Mouse (Mus musculus) lung, adult 2 months (tissue): ENCODE results near the gene Gzme.

Experiments used
- CTCF ChIP-seq: fragments of 200-500 bp; IDR thresholded peaks from 2 replicates; pipeline ENCODE4 v1.5.1; 2011; ENCODE audit warnings: mild to moderate bottlenecking, low read length, control low read depth; ENCODE audit not compliant: insufficient read depth
- POLR2A ChIP-seq: fragments of 200-500 bp; IDR thresholded peaks from 2 replicates; pipeline ENCODE4 v1.6.1; 2011; ENCODE audit warnings: low read depth, mild to moderate bottlenecking, control low read depth, low read length, borderline replicate concordance; ENCODE audit errors: extremely low read depth

- TF ChIP-seq CTCF, result no peak
- TF ChIP-seq POLR2A, result no peak
These were observed 38.4 kb downstream of the Gzme start for GRCm38 (mm10) chr14:56082016-56082415.
